Mouse (Mus musculus): Measurements from ENCODE around the gene Btbd3. TPM values are rescaled to one million over a fixed set of nuclear protein-coding genes. Genes with fewer than 3 reads are reported as not detected.

Btbd3 gene
- polyA plus RNA-seq, 1 experiment from 2014 or later: 8.2 TPM

DNA sequence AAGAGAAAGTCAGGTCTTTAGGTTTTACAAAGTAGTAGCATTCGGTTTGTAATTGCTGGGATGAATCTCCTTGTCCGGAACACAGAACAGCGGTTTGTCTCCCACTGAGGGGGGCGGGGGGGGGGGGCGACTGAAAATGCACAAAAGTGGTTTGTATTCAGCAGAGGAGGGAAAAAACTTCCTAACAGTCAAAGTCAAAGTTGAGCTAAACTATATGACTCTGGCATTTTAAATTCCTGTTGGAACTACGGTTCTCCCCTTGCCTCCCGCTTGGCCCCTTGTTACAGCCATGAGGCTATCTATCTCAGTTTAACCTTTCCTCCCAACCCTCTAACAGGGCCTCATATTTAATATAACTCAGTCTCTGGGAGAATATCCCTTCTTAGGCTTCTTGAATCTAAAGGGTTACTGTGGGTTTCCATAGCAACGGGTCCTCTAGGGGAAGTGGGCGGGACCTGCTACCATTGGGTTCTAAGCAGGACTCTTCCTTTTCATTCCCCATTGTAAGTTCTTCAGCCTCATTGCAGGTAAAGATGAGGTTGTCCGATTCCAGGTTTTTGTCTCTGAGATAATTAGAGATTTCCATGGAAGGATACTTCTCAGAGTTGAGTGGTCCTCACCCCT lies 1.4 kb downstream of the Btbd3 start:
- Histone ChIP-seq H3K4me1 (replicated peaks; ENCODE audit: control insufficient read depth, insufficient read depth, low read length) (peaks cover 8% of the 10 kb centered on the region), H3K27ac (ENCODE audit: low read depth, low read length) (no peak overlapping the region), H3K9me3 (ENCODE audit: control insufficient read depth, low read length) (no peaks in the 10 kb centered on the region), H3K4me3 (ENCODE audit: low read depth, low read length) (peak overlapping the region; percentile 82), H3K9ac (ENCODE audit: low read depth, low read length) (peak overlapping the region; percentile 76), H3K4me2 (peak overlapping the region; percentile 79), H3K36me3 (ENCODE audit: control insufficient read depth, insufficient read depth, low read length) (no peaks in the 10 kb centered on the region), H3K27me3 (replicated peaks; ENCODE audit: control insufficient read depth, insufficient read depth, low read length) (no peaks in the 10 kb centered on the region)
- DNase-seq (ENCODE audit: low spot score) (peak; percentile 39), ATAC-seq (replicated peaks; ENCODE audit: low FRiP score) (0 out of 2 replicates have a peak, but pooled peaks have one; percentile 25)
- WGBS: 1% methylated on average over 10 of the region's 10 CpGs

DNA sequence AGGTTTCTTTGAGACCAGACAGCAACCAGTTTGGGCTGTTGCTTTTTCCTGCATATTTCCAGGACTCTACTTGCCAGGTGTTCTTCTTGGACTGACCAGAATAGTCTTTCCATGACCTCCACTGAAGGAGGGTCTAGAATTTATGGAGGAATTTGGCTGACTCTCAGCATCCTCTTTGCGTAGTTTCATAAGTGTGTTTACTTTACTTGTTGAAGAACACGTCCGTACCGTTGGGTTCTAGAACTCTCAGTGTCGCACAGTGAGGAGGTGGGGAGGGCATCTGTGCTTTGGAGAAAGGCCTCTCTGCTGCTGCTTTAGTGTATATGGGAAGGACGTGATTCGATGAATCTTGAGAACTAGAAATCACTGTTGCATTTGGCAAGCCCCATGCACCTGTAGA lies 4.8 kb downstream of the Btbd3 start:
- no peaks in the 10 kb centered on the region for H3K9me3 ChIP-seq (ENCODE audit: control insufficient read depth, low read length)
- DNase-seq (ENCODE audit: low spot score) (no peak), ATAC-seq (replicated peaks; ENCODE audit: low FRiP score) (no peak)
- H3K27me3 ChIP-seq (replicated peaks; ENCODE audit: control insufficient read depth, insufficient read depth, low read length): no peaks in the 10 kb centered on the region
- H3K36me3 ChIP-seq (ENCODE audit: control insufficient read depth, insufficient read depth, low read length): no peaks in the 10 kb centered on the region
- H3K9ac ChIP-seq (ENCODE audit: low read depth, low read length): no peak overlapping the region
- H3K27ac ChIP-seq (ENCODE audit: low read depth, low read length): no peak overlapping the region
- 88% methylated on average over 7 of the region's 7 CpGs for WGBS
- H3K4me2 ChIP-seq: no peak overlapping the region
- H3K4me3 ChIP-seq (ENCODE audit: low read depth, low read length): no peak overlapping the region
- H3K4me1 ChIP-seq (replicated peaks; ENCODE audit: control insufficient read depth, insufficient read depth, low read length): peaks cover 14% of the 10 kb centered on the region

DNA sequence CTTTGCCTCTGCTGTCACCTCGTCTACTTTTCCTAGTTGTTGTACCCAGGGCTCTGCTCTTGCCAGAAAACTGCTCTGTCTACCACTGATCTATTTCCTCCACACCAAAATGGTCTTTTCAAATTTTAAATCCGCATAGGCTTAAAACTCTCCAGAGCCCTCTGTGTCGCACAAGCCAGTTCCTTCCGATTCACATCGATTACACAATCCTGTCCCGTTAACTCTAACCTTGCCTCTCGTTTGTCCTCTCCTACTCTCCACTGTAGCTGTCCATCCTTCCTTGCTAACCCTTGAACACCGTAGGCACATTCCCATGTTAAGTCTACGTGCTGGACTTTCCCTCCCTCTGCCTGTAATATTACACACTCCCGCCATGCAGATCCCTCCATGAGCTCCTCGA lies 6.5 kb downstream of the Btbd3 start:
- Histone ChIP-seq H3K36me3 (ENCODE audit: control insufficient read depth, insufficient read depth, low read length) (no peaks in the 10 kb centered on the region), H3K4me2 (peak overlapping the region; percentile 31), H3K9ac (ENCODE audit: low read depth, low read length) (no peak overlapping the region), H3K4me1 (replicated peaks; ENCODE audit: control insufficient read depth, insufficient read depth, low read length) (peaks cover 15% of the 10 kb centered on the region), H3K4me3 (ENCODE audit: low read depth, low read length) (no peak overlapping the region), H3K9me3 (ENCODE audit: control insufficient read depth, low read length) (no peaks in the 10 kb centered on the region), H3K27ac (ENCODE audit: low read depth, low read length) (no peak overlapping the region), H3K27me3 (replicated peaks; ENCODE audit: control insufficient read depth, insufficient read depth, low read length) (no peaks in the 10 kb centered on the region)
- DNase-seq (ENCODE audit: low spot score): no peak
- 69% methylated on average over 11 of the region's 11 CpGs for WGBS
- no peak for ATAC-seq (replicated peaks; ENCODE audit: low FRiP score)

DNA sequence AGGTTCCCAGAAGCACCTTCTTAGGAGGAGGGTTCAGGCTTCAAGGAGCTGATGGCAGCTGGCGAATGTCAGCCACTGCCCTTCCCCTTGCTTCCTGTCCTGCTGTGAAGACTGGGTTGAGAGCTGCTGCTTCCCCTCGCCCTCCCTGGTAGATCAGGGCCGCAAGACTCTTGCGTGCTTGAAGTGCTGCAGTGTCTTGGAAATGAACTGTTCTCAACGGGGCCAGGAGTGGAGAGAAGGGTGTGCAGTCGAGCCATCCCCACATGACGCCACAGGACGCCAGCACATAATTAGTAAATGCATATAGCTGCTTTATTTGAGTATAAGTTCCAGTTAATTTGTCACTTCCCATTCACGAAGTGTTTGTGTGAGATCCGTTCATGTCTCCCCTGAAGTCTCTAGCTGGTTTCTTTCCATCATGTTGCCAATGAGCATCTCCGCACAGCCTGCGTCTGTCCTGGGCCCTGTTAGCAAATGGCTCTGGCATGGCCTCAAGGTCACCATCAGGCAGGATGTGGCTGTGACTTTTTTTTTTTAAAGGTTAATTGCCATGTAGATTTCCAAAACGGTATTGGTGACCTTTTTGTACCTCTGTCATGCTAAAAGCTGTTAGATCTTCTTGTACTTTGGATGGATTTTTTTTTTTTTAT lies 9.1 kb downstream of the Btbd3 start:
- no peaks in the 10 kb centered on the region for H3K9me3 ChIP-seq (ENCODE audit: control insufficient read depth, low read length)
- WGBS: 20% methylated on average over 13 of the region's 13 CpGs
- H3K36me3 ChIP-seq (ENCODE audit: control insufficient read depth, insufficient read depth, low read length): no peaks in the 10 kb centered on the region
- no peak for DNase-seq (ENCODE audit: low spot score)
- H3K4me3 ChIP-seq (ENCODE audit: low read depth, low read length): no peak overlapping the region
- H3K9ac ChIP-seq (ENCODE audit: low read depth, low read length): no peak overlapping the region
- no peaks in the 10 kb centered on the region for H3K27me3 ChIP-seq (replicated peaks; ENCODE audit: control insufficient read depth, insufficient read depth, low read length)
- H3K27ac ChIP-seq (ENCODE audit: low read depth, low read length): no peak overlapping the region
- ATAC-seq (replicated peaks; ENCODE audit: low FRiP score): no peak; the same call in 1 of the 2 replicates
- peaks cover 17% of the 10 kb centered on the region; the same call in 1 of the 2 replicates for H3K4me1 ChIP-seq (replicated peaks; ENCODE audit: control insufficient read depth, insufficient read depth, low read length)
- peak overlapping the region; percentile 39 for H3K4me2 ChIP-seq

DNA sequence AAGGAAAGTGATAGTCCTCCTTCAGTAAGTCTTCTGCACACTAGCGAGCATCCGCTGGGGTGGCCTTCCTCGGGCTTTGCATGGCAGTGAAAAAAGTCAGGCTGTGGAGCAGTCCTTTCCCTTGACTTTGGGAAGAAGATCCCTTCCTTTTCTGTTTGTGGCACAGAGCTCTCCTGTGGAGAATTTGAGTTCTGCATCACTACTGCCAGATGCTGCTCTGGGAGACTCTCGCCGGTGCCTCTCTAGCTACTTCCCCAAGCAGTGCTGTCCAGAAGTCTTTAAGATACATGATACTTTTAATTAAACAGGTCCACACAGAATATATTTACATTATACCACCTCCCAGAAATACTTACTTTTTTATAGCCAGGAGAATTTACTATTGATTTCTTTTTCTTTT lies 10.3 kb downstream of the Btbd3 start:
- no peak overlapping the region for H3K4me2 ChIP-seq
- H3K27ac ChIP-seq (ENCODE audit: low read depth, low read length): no peak overlapping the region
- DNase-seq (ENCODE audit: low spot score) (no peak), ATAC-seq (replicated peaks; ENCODE audit: low FRiP score) (no peak)
- H3K9me3 ChIP-seq (ENCODE audit: control insufficient read depth, low read length): no peaks in the 10 kb centered on the region
- no peak overlapping the region for H3K9ac ChIP-seq (ENCODE audit: low read depth, low read length)
- H3K36me3 ChIP-seq (ENCODE audit: control insufficient read depth, insufficient read depth, low read length): no peaks in the 10 kb centered on the region
- 54% methylated on average over 5 of the region's 5 CpGs for WGBS
- H3K4me3 ChIP-seq (ENCODE audit: low read depth, low read length): no peak overlapping the region
- peaks cover 17% of the 10 kb centered on the region; the same call in 1 of the 2 replicates for H3K4me1 ChIP-seq (replicated peaks; ENCODE audit: control insufficient read depth, insufficient read depth, low read length)
- H3K27me3 ChIP-seq (replicated peaks; ENCODE audit: control insufficient read depth, insufficient read depth, low read length): no peaks in the 10 kb centered on the region

DNA sequence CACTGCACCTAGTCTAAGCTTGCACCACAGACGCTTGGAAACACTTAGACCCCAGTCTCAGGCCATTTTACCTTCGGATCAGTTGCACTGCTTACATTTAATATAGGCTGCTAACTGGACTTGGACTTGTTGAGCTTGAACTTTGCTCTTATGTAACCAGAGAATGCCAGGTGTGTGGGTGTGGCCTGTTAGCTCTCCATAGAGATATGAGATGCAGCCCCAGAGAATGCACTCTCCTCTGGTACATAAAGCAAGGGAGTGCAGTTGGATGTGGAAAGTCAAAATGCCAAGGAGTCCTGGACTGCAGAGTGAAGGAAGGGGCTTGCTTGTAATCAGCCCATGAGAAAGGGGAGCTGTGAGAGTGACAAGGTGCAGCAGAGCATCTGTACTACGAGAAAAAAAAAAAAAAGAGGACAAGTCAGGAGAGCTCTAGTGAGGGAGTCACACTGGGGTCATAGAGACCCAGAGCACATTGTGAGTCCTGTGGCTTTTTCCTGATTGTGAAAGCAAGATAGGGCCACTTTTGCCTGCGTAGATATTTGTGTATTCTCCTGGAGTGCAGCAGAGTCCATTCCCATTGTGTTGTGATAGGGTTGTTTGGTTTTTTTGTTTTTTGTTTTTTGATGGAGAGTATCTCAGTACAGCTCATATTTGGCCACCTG lies 11.6 kb downstream of the Btbd3 start:
- DNase-seq (ENCODE audit: low spot score) (no peak), ATAC-seq (replicated peaks; ENCODE audit: low FRiP score) (no peak)
- Histone ChIP-seq H3K27me3 (replicated peaks; ENCODE audit: control insufficient read depth, insufficient read depth, low read length) (no peaks in the 10 kb centered on the region), H3K4me3 (ENCODE audit: low read depth, low read length) (no peak overlapping the region), H3K4me1 (replicated peaks; ENCODE audit: control insufficient read depth, insufficient read depth, low read length) (peaks cover 13% of the 10 kb centered on the region; the same call in 1 of the 2 replicates), H3K4me2 (0 out of 2 replicates have a peak overlapping the region, but pooled peaks have one; percentile 3), H3K36me3 (ENCODE audit: control insufficient read depth, insufficient read depth, low read length) (no peaks in the 10 kb centered on the region), H3K9ac (ENCODE audit: low read depth, low read length) (no peak overlapping the region), H3K9me3 (ENCODE audit: control insufficient read depth, low read length) (no peaks in the 10 kb centered on the region), H3K27ac (ENCODE audit: low read depth, low read length) (no peak overlapping the region)
- WGBS: 42% methylated on average over 4 of the region's 4 CpGs

DNA sequence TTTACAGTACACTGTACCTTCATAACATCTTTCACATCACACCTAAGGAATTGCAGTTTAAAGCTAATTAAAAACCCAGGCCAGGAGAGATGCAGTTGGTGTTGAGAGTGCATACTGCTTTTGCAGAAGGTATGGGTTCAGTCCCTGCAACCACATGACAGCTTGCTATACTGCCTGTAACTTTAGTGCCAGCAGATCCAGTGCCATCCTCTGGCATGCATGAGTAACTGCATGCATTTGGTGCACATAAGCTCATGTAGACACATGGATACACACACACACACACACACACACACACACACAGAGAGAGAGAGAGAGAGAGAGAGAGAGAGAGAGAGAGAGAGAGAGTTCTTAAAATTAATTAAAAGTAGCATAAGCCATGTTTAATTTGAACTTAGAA lies 13.0 kb downstream of the Btbd3 start:
- H3K4me3 ChIP-seq (ENCODE audit: low read depth, low read length): no peak overlapping the region
- H3K4me2 ChIP-seq: no peak overlapping the region
- no peak for DNase-seq (ENCODE audit: low spot score)
- no peak overlapping the region for H3K27ac ChIP-seq (ENCODE audit: low read depth, low read length)
- H3K27me3 ChIP-seq (replicated peaks; ENCODE audit: control insufficient read depth, insufficient read depth, low read length): no peaks in the 10 kb centered on the region
- H3K36me3 ChIP-seq (ENCODE audit: control insufficient read depth, insufficient read depth, low read length): no peaks in the 10 kb centered on the region
- H3K9me3 ChIP-seq (ENCODE audit: control insufficient read depth, low read length): no peaks in the 10 kb centered on the region
- ATAC-seq (replicated peaks; ENCODE audit: low FRiP score): no peak
- peaks cover 13% of the 10 kb centered on the region; the same call in 1 of the 2 replicates for H3K4me1 ChIP-seq (replicated peaks; ENCODE audit: control insufficient read depth, insufficient read depth, low read length)
- H3K9ac ChIP-seq (ENCODE audit: low read depth, low read length): no peak overlapping the region

DNA sequence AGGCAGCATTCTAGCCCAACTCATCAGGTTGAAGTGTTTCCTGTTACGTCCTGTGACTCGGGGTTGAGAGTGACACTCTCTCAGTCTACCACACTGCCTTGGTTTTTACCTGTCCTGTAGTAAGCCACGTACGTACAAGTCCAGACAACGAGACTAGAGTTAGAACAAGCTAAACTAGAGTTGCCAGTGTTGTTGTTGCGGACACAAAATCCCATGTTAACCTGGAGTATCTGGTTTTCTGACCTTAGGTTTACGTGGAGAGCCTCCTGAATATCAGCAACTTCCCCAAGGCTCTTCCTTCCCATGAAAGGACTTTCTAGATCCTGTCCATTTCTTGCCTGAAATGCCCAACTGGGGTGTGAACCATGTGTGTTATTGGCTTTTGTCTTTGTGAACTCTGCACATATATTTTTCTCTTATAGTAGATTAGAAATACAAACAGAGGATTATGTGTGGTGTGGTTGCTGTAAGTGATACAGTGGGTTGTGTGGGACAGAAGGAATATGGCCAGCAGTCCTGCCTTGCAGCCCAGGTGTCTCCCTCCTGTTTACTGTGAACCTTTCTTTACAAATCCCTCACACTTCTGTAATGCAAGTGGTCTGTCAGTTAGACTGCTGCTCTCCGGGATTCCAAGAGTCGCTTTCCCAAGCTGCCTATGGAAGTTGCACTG lies 17.2 kb downstream of the Btbd3 start:
- Histone ChIP-seq H3K4me3 (ENCODE audit: low read depth, low read length) (no peak overlapping the region), H3K9me3 (ENCODE audit: control insufficient read depth, low read length) (no peaks in the 10 kb centered on the region), H3K27me3 (replicated peaks; ENCODE audit: control insufficient read depth, insufficient read depth, low read length) (no peaks in the 10 kb centered on the region), H3K4me2 (no peak overlapping the region), H3K36me3 (ENCODE audit: control insufficient read depth, insufficient read depth, low read length) (no peaks in the 10 kb centered on the region), H3K4me1 (replicated peaks; ENCODE audit: control insufficient read depth, insufficient read depth, low read length) (peaks cover 3% of the 10 kb centered on the region), H3K27ac (ENCODE audit: low read depth, low read length) (no peak overlapping the region), H3K9ac (ENCODE audit: low read depth, low read length) (no peak overlapping the region)
- no peak for ATAC-seq (replicated peaks; ENCODE audit: low FRiP score)
- no peak for DNase-seq (ENCODE audit: low spot score)
- 80% methylated on average over 9 of the region's 9 CpGs for WGBS

Measured in liver, embryonic 11.5 days (tissue).